Comparison of ENCODE assay signal across 8 mouse cellular contexts in genomic region chr16:49441225-49441624, GRCm38 (mm10).
DNase-seq lines count a peak whose midpoint lies in the region; ATAC-seq and TF ChIP-seq lines count a peak whose summit lies in the region.
"Had no signal": no experiment of that assay in that cellular context is flagged by ENCODE, and none has a peak within 500 bp of the region (broad histone marks: within the 10 kb centered on the region; RNA-seq: fewer than 3 reads in every experiment).

No protein-coding gene starts in this region.

- H3K27me3 ChIP-seq in kidney, postnatal 0 days (ENCODE audit: insufficient read depth, low read length) = no peaks in the 10 kb centered on the region
- no peaks in the 10 kb centered on the region for H3K27me3 ChIP-seq in embryonic facial prominence, embryonic 14.5 days (replicated peaks; ENCODE audit: control insufficient read depth, insufficient read depth, low read length)
- H3K27me3 ChIP-seq: embryonic facial prominence, embryonic 15.5 days had no signal

- H3K36me3 ChIP-seq in kidney, postnatal 0 days (ENCODE audit: insufficient read depth, low read length) = no peaks in the 10 kb centered on the region
- no peaks in the 10 kb centered on the region for H3K36me3 ChIP-seq in ES-E14 (ENCODE audit: control insufficient read depth, insufficient read depth, low read length, poor library complexity, severe bottlenecking)
- no peaks in the 10 kb centered on the region for H3K36me3 ChIP-seq in embryonic facial prominence, embryonic 14.5 days (ENCODE audit: control insufficient read depth, insufficient read depth, low read length)
- H3K36me3 ChIP-seq: embryonic facial prominence, embryonic 15.5 days had no signal

- H3K27ac ChIP-seq in kidney, postnatal 0 days = no peak overlapping the region
- no peak overlapping the region for H3K27ac ChIP-seq in ES-E14 (ENCODE audit: insufficient read depth, low read depth, low read length, poor library complexity, severe bottlenecking)
- H3K27ac ChIP-seq in embryonic facial prominence, embryonic 14.5 days (replicated peaks; ENCODE audit: low read depth, low read length) = no peak overlapping the region
- H3K27ac ChIP-seq: embryonic facial prominence, embryonic 15.5 days had no signal

- WGBS in kidney, postnatal 0 days = 86% methylated on average over 1 of the region's 1 CpGs
- 80% methylated on average over 1 of the region's 1 CpGs for WGBS in embryonic facial prominence, embryonic 14.5 days

- H3K9me3 ChIP-seq in kidney, postnatal 0 days (replicated peaks; ENCODE audit: low read length) = no peaks in the 10 kb centered on the region
- no peaks in the 10 kb centered on the region for H3K9me3 ChIP-seq in ES-E14 (ENCODE audit: control insufficient read depth, insufficient read depth, low read depth, low read length)
- no peaks in the 10 kb centered on the region for H3K9me3 ChIP-seq in embryonic facial prominence, embryonic 14.5 days (ENCODE audit: control insufficient read depth, low read length)
- H3K9me3 ChIP-seq: embryonic facial prominence, embryonic 15.5 days had no signal

- in situ Hi-C loops in ES-E14 (cut with MboI; ENCODE audit: low sequenced_read_pairs in 2 of 2, unreplicated experiment in 2 of 2) = no loop called here

- peak; percentile 30 for DNase-seq in kidney, postnatal 0 days (ENCODE audit: low spot score)
- no peak for DNase-seq in kidney, adult 11 months
- DNase-seq in A20 (ENCODE audit: low read depth, low spot score) (peak; percentile 21), ES-E14 (ENCODE audit: low read depth, low spot score) (peak; percentile 22)
- DNase-seq in embryonic facial prominence, embryonic 14.5 days (ENCODE audit: low spot score) = peak; percentile 7
- no peak for DNase-seq in layer of hippocampus, adult 18-20 months (ENCODE audit: low spot score in 2 of 2)

- ATAC-seq in kidney, postnatal 0 days (replicated peaks; ENCODE audit: low FRiP score, low read depth) = no peak
- ATAC-seq in embryonic facial prominence, embryonic 14.5 days (ENCODE audit: low read depth) = no peak
- ATAC-seq in megakaryocyte, adult 5-6 weeks (ENCODE audit: poor library complexity, severe bottlenecking) = no peak

- no peaks in the 10 kb centered on the region for H3K4me1 ChIP-seq in kidney, postnatal 0 days (replicated peaks; ENCODE audit: insufficient read depth, low read length)
- H3K4me1 ChIP-seq in ES-E14 (ENCODE audit: control insufficient read depth in 2 of 2, insufficient read depth in 2 of 2, low read length in 2 of 2, poor library complexity in 1 of 2) = no peaks in the 10 kb centered on the region
- H3K4me1 ChIP-seq in embryonic facial prominence, embryonic 14.5 days (ENCODE audit: control insufficient read depth, insufficient read depth, low read length) = no peaks in the 10 kb centered on the region
- H3K4me1 ChIP-seq: embryonic facial prominence, embryonic 15.5 days had no signal

- peak; percentile 59 for TF ChIP-seq CTCF in kidney, postnatal 0 days (IDR thresholded peaks at IDR 0.05; ENCODE audit: low read depth)

- no peak overlapping the region for H3K4me2 ChIP-seq in kidney, postnatal 0 days (ENCODE audit: low read length)
- H3K4me2 ChIP-seq in embryonic facial prominence, embryonic 14.5 days (ENCODE audit: low read depth, low read length) = no peak overlapping the region
- H3K4me2 ChIP-seq: embryonic facial prominence, embryonic 15.5 days had no signal

- no peak overlapping the region for H3K4me3 ChIP-seq in kidney, postnatal 0 days (replicated peaks; ENCODE audit: low read depth, low read length)
- H3K4me3 ChIP-seq in ES-E14 (ENCODE audit: insufficient read depth in 1 of 2, low read depth in 1 of 2, low read length in 2 of 2, poor library complexity in 1 of 2, severe bottlenecking in 1 of 2) = no peak overlapping the region
- no peak overlapping the region for H3K4me3 ChIP-seq in embryonic facial prominence, embryonic 14.5 days (ENCODE audit: low read depth, low read length)
- H3K4me3 ChIP-seq: embryonic facial prominence, embryonic 15.5 days had no signal

- no peak overlapping the region for H3K9ac ChIP-seq in kidney, postnatal 0 days (ENCODE audit: low read depth, low read length)
- H3K9ac ChIP-seq in ES-E14 (ENCODE audit: insufficient read depth, low read depth, low read length, poor library complexity, severe bottlenecking) = no peak overlapping the region
- no peak overlapping the region for H3K9ac ChIP-seq in embryonic facial prominence, embryonic 14.5 days (ENCODE audit: low read depth, low read length)
- H3K9ac ChIP-seq: embryonic facial prominence, embryonic 15.5 days had no signal

TF ChIP-seq in ES-E14, 5 proteins besides CTCF, POLR2A, EP300 and RAD21:
- peak; percentile 79 for TF ChIP-seq ZC3H11A (IDR thresholded peaks at IDR 0.05; ENCODE audit: borderline replicate concordance, low read depth, low read length)
- no peak for TF ChIP-seq ZNF384 (IDR thresholded peaks at IDR 0.05; ENCODE audit: low read depth, low read length)

Comparison
In these comparisons a context has a peak if more than half of its experiments do, and no peak if none do; other contexts are left out.
1. DNase-seq: peak in kidney, postnatal 0 days (single experiment), A20 (single experiment), ES-E14 (single experiment) and embryonic facial prominence, embryonic 14.5 days (single experiment); none in kidney, adult 11 months (single experiment) and layer of hippocampus, adult 18-20 months (0 of 2).